Mouse (Mus musculus) megakaryocyte-erythroid progenitor cell, adult 5-6 weeks (primary cell): Measurements from ENCODE around the gene Gm42669. TPM values are rescaled to one million over a fixed set of nuclear protein-coding genes. Genes with fewer than 3 reads are reported as not detected.

ENCODE experiments used
- total RNA-seq, 2 experiments: library from RNA; stranded (forward) in 1 of 2; stranded (reverse) in 1 of 2; fragments of 200-1000, 215-1000 nt in 1 of 2; fragments of >200 nt in 1 of 2; fragmentation: Nextera tagmentation in 1 of 2; gene quantifications; 2 replicates each; pipeline ENCODE4 v1.2.3; 2014 to 2017

The Gm42669 gene
- total RNA-seq, 2 experiments from 2014 or later, result 0.94 to 1.3 TPM

Other genes with a start within 250 kb of the Gm42669 start
- 28.8 and 36.5 TPM in 2 replicates for gene Tgfbr3, start 218.0 kb upstream of the Gm42669 start, total RNA-seq (2014; fragmentation: Nextera tagmentation)
- gene Tgfbr3, start 218.0 kb upstream of the Gm42669 start, total RNA-seq (2017), result 25.6 and 35.5 TPM in 2 replicates
- 0.11 and 0.15 TPM in 2 replicates for gene Brdt, start 176.5 kb upstream of the Gm42669 start, total RNA-seq (2014; fragmentation: Nextera tagmentation)
- gene Brdt, start 176.5 kb upstream of the Gm42669 start, total RNA-seq (2017), result 0.85 TPM in 1 of 2 replicates, not detected in the other
- not detected in 2 replicates for gene Ephx4, start 104.9 kb upstream of the Gm42669 start, total RNA-seq (2014; fragmentation: Nextera tagmentation)
- not detected in 2 replicates for gene Ephx4, start 104.9 kb upstream of the Gm42669 start, total RNA-seq (2017)
- not detected in 2 replicates for gene Lpcat2b, start 76.1 kb upstream of the Gm42669 start, total RNA-seq (2014; fragmentation: Nextera tagmentation)
- not detected in 2 replicates for gene Lpcat2b, start 76.1 kb upstream of the Gm42669 start, total RNA-seq (2017)
- gene Btbd8, start 69.6 kb upstream of the Gm42669 start, total RNA-seq (2014; fragmentation: Nextera tagmentation), result 4.2 and 7.2 TPM in 2 replicates
- 4.7 and 6.9 TPM in 2 replicates for gene Btbd8, start 69.6 kb upstream of the Gm42669 start, total RNA-seq (2017)
- gene 1700028K03Rik, start 27.1 kb downstream of the Gm42669 start, total RNA-seq (2014; fragmentation: Nextera tagmentation), result 0.30 TPM in 1 of 2 replicates, not detected in the other
- not detected in 2 replicates for gene 1700028K03Rik, start 27.1 kb downstream of the Gm42669 start, total RNA-seq (2017)
- gene Rpap2, start 89.8 kb downstream of the Gm42669 start, total RNA-seq (2014; fragmentation: Nextera tagmentation), result 11.7 and 12.8 TPM in 2 replicates
- 23.7 and 24.3 TPM in 2 replicates for gene Rpap2, start 89.8 kb downstream of the Gm42669 start, total RNA-seq (2017)
- gene Glmn, start 90.3 kb downstream of the Gm42669 start, total RNA-seq (2014; fragmentation: Nextera tagmentation), result 5.5 and 20.0 TPM in 2 replicates
- 15.3 and 15.8 TPM in 2 replicates for gene Glmn, start 90.3 kb downstream of the Gm42669 start, total RNA-seq (2017)
- gene Gfi1, start 218.4 kb downstream of the Gm42669 start, total RNA-seq (2014; fragmentation: Nextera tagmentation), result 0.67 and 0.81 TPM in 2 replicates
- 0.30 TPM in 1 of 2 replicates, not detected in the other for gene Gfi1, start 218.4 kb downstream of the Gm42669 start, total RNA-seq (2017)